Mouse (Mus musculus) spleen, postnatal 4 days (tissue): ENCODE results near the gene Dpf3.
A peak's percentile ranks its signal among the peaks of the same experiment; 100 is the strongest.

Source experiments
- DNase-seq, 2 experiments: peaks; one replicate each; pipeline ENCODE4 v3.0.0; 2022; ENCODE audit warnings: low spot score in 2 of 2

The Dpf3 gene

DNA sequence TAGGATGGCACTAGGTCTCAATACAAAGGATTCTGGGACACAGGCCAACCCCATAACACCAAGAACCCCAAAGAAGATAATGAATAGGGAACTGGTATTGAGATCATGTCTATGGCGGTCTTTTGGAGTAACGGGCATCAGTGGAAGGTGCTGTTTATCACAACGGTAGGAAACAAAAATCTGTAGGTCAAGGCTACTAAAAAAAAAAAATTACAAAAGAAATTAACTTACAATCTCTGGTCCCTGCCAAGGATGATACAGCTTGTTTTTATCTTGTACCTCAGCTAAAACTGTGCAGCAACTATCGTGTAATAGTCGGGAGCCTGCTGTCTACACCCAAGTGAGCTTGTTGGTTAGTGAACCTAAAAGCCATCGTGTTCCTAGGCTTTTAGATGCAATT, 9.2 kb upstream of the Dpf3 start:
- no peak for DNase-seq

DNA sequence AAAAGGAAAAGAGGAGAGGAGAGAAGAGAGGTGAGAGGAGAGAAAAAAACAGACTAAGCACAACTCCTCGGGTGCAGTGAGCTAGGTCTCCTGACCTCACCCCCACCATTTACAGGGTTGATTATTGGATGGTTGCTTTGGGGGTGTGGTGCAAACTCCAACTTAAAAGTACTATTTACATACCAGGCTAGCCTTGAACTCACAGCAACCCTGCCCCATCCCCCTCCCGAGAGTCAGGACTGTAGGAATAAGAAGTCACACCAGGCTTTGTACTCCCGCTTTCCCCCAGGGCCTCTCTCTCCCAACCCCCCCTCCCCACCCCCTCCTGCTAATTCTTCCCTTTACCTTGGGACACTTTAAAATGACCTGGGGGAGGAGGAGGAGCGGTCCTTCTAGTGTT, 8.8 kb upstream of the Dpf3 start:
- DNase-seq, result no peak

DNA sequence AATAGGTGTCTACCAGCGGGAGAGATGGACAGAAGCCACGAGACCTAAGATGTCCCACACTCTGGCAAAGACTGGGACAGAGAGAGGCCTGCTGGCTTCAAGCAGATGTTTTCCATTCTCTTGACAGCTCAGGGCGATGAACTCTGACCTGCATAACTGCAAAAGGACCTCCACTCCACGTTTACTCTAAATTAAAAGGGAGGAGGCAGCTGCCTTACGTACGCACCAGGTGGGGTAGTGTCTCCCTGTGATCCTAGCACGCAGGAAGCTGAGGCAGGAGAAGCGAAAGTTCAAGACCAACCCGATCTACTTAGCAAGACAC, 8.4 kb upstream of the Dpf3 start:
- DNase-seq, result no peak

DNA sequence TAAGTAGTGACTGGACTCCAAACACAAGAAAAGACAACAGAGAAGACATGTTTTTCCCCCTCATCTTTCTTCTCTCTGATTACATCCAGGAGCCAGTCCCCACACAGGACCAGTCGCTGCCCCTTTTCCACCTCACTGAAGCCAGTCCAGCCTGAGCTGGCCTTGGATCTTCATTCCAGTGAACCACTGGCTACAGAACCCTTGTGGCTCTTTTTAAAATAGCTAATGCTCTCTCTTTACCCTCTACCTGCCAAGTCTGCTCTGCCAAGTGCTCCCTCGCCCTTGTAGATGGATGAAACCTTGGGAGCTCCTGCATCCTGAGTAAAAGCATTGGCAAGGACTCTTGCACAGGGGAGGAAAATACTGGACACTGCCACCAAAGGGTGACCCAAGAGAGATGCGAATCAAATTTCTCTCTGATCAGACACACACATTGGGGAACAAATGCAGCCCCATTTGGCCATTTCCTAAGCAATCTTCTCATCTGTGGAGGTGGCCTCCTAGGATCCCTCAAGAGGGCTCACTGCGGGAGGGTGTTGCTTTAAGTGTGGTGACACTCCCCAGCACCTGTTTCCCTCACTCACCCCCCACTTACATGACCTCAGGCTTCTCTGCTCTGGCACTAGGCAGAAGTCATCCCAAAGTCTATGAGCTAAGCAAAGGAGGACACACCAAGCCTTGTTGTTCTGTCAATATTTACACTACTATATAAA, 7.9 kb upstream of the Dpf3 start:
- no peak for DNase-seq

DNA sequence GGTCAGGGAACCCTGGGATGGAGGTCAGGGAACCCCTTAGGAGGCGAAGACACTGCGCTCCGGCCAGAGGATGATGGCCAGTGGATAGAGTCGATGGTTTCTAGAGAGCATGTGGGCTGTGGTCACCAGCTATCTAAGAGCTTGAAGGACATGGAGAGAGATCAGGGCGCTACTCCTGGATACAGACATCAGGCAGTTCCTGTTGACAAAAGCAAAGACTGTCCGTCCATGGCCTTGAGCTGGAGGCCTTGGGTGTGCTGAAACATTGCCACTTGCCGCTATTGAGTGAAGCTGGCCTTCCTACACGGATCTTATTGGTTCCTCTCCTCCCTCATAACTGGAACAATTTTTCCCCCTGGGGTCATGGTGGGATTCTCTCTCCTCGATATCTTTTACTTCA, 6.7 kb upstream of the Dpf3 start:
- no peak for DNase-seq

DNA sequence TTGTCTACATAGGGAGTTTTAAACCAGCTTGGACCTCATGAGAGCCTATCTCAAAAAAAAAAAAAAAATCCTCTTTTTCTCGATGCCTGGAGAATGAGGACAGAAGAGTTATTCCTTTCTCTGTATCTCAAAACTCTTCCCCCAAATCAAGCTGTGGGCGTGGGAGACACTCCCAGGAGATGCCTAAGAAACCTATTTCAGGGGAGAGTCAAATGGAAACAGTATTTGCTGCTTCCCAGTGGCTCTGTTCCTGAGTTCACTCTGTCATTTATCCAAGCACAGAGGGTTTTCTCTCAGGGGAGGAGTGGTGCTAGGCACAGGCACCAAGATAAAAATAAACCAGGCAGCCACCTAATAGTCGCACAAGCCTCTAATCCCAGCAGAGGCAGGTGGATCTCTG, 5.3 kb upstream of the Dpf3 start:
- no peak for DNase-seq

DNA sequence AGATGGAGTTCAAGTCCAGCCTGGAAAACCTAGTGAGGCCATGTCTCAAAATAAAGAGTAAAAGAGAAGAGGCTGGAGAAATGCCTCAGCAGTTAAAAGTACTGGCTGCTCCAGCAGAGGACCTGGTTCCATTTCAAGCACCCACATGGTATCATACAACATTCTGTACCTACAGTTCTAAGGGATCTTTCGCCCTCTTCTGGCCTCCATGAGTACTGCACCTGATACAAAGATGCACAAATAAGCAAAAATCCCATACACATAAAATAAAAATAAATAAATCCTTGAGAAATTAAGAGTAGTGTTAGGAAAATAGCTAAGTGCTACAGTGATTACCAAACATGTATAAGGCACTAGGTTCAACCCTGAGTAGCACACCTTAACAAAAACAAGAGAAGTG, 4.1 kb upstream of the Dpf3 start:
- peak in 1 of 2 experiments; percentile 25 for DNase-seq

DNA sequence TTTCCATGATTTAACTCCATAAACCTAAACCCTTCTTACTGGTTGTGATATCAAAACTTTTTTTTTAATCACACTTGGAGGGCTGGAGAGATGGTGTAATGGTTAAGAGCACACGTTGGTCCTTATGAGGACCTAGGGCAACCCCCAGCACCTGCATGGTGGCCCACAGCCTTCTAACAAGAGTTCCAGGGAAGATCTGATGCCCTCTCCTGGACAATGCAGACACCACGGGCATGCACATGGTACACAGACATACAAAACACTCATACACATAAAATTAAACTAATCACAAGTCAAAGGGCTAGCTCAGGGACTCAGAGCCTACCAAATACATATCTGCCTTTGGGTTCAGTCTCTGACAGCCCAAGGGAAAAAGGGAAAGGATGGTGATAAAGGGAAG, 2.2 kb upstream of the Dpf3 start:
- no peak for DNase-seq

DNA sequence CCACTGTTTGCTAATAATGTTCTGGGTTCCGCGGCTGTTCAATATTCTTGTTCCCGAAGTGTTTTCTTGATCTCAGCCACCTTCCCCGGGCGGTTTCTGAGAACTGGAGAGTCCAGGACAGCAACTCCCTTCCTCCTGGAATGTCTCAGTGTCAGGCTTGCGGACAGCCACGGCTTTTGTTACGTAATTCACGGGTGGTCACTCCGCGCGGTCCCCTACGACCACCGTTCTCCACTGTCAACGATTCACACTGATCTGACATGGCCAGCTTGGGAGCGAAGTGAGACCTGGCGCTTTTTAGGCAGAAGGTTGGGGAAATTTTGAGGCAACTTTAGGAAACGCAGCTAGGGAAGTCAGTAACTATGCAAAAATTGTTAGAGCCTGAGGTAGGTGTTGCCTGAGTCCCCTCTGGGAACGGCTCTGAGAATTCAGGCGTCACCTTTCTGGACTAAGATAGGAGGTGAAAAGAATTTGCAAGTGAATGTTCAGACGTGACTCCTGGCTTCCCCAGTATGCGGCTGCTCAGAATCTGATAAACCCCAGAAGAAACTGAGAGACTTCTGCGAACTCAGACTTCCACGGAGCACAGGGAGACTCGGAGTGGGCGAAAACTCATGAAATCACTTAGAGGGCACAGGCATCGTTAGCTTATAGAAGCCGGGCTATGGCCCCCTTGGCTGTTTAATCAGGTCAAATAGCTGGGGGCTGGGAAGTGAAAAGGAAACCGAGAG, 860 bp upstream of the Dpf3 start:
- DNase-seq, result peak; percentile 20 to 64

DNA sequence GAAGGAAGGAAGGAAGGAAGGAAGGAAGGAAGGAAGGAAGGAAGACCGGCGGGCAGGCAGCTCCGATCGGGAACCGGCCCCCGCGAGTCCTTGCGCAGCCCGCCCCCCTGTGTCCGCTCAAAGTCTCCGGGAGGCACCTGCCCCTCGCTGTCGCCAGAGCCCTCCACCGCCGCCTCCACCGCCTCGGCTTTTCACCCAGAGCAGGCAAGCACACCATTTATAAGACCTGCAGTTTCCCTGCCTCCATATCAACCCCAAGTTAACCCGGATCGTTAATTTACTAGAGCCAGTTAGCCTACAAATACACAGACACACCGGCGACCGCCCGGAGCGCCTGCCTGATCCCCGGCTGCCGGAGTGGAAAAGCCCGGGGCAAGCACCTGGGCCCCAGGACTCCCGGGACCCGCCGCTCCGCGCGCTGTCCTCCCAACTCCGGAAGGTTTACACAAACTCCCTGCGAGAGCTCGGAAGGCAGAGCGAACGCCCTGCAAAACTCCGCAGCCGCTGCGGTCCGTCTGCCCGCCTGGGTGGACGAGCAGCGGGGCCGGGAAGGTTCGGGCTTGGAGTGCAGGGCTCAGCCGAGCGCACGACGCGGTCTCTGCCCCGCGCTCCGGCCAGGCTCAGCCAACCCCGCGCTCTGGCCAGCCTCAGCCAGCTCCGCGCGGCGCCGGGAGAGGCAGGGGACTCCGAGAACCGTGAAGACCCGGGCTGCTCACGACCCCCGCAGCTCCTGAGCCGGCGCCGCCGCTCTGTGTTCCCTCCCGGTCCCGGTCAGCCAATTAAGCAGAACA, 650 bp downstream of the Dpf3 start:
- DNase-seq, result peak; percentile 60 to 85

DNA sequence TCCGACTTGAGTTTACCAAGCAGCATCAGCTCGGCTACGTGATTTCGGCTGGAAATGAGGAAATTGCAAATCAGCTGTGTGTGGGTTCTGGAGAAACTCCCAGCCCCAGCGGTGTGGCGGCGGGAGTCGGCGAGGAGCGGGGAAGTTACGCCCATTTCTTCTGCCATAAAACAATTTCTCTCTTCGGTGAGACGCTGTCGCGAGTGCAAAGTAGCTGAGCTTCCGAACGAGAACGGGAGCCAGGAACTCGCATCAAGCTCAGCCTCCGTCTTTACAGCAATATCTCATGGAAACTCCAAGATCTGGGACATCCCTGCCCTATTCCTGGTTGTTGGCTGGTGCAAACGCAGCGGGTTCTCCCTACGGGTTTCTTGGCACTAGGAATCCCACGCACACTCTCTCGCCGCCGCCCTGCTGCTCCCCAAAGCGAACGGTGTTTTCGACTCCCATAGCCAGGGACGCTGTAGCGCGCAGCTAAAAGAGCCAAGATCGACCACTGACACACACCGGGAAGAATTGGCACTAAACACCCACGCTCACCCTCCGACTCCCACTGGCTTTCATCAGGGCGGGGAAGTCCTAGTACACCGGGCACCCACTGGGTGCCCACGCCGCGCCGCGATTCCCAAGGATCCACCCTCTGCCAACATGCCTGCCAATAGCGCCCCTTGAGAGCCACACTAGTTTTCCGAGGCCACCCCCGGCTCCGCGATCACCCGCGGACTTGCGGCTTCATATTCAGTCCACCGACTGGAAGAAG, 1.4 kb downstream of the Dpf3 start:
- peak; percentile 30 to 69 for DNase-seq

DNA sequence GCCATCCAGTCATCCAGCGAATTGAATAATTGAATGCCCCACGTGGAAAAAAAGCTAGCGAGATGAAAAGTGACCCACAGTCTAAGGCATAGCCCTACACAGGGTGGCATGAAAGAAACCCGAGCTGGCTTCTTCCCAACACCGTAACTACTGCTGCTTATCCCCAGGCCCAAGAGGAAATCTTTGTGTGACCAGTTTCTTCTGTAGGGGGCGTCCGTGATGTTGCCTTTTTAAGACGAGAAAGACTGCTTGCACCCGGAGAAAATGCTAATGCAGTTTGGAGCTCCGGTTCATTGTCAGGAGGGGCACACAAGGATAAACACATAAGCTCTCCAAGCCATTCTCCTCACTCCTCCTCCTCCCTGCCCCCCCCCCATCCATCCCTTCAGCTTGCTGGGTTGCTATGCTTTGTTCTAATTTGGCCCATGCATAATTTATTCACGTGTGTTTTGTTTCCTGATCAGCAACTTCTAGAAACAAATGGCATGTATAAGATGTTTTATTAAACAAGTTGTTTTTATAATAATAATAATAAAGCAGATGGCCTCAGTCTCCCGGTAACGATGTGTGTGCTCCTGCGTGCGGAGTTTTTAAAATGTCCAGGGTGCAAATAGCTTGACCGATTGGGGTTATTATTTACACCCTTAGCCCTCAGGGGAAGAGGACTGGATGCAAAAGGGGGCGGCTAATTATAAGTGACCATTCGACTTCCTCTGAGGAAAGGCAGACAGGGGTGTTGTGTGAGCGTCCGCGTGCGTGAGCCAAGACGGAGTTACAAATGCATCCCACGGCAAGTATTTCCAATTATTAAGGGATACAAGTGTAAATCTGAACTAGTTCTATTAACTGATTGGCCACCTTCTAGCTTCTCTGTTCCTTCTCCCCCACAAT, 2.4 kb downstream of the Dpf3 start:
- DNase-seq, result peak in 1 of 2 experiments; percentile 21

DNA sequence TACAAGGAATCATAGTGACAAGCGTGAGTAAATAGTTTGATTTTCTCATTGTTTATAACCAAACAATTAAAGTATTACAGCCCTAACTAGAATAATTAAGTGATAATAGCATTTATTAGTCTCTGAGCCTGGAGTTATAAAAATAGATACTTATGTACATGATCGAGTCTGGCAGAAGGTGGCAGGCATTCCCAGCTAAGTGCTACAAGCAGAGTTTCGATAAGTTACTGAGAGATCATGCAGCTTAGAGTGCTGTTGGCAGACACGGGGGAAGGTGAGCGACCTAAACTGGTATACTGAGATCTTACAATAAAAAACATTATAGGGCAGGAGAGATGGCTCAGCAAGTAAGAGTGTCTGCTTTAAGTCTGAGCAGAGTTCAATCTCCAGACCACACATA, 3.9 kb downstream of the Dpf3 start:
- DNase-seq, result no peak

DNA sequence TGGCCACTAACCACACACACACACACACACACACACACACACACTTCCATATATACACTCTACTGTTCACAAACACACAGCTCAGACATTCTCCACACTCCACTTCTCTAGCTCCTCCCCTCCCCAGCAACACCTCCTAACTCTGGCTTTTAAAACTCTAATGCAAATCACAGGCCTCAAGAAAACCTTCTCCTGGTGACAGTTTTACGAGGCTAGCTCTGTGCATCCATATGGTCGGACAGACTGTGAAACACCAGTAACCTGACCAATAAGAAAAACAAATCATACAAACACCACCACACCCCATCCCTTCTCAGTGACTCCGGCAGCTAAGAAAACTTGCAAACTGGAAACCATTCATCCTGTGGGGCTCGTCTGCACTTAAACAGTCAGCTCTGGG, 6.1 kb downstream of the Dpf3 start:
- no peak for DNase-seq

DNA sequence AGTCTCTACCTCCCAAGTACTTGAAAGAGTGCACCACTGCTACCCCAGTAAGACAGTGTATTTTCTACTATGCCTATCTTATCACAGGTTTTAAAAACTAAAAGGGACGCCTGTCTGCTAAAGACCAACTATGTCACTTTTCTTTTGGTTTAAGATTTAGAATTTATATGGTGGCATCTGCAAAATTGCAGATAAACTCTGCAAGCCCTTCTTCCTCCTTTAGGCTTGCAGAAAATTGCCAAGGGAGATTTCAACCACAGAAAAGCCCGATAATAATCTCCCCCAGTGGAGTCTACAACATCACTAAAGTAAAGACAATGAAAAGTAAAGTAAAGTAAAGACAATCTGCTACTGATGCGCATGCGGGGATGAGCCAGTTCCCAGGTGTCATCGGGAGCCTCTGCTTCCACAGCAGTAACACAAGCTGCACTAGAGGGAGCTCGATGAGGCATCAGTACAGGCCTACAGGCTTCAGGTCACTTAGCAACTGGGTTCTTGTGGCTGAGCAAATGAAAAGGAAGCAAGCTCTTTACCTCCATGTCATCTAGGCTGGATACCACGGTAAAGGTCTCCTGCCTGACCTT, 7.6 kb downstream of the Dpf3 start:
- DNase-seq, result no peak

DNA sequence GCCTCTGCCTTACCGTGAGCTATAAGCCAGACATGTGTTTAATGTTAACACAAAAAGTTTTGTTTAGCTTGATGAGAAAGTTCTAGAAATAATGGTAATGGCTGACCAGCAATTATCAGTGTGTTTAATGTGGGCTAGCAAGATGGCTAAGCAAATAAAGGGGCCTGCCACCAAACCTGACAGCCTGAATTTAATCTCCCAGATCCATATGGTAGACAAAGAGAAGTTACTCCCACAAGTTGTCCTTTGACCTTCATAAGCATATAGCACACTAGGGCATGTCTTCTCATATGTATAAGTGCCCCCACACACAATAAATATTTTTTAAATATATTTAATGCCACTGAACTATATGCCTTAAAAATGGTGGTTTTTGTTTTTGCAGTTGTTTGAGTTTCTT, 8.4 kb downstream of the Dpf3 start:
- no peak for DNase-seq

DNA sequence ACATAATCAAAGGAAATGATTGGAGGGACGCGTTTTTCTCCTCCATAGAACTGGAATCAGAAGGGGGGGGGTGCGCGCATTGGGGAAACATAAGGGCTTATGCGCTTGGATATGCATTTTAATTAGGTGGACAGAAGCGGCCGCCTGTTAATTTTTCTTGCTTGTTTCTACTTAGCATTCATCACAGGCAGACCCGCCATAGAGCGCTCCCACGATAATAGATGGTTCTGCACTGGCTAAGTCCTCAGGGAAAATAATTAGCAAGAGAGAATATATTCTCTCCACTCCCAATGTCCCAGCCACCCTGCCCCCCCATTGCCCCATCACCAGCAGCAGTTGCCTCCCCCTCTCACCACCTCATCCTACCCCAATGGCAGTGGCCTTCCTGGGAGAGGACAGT, 11.2 kb downstream of the Dpf3 start:
- DNase-seq, result no peak

DNA sequence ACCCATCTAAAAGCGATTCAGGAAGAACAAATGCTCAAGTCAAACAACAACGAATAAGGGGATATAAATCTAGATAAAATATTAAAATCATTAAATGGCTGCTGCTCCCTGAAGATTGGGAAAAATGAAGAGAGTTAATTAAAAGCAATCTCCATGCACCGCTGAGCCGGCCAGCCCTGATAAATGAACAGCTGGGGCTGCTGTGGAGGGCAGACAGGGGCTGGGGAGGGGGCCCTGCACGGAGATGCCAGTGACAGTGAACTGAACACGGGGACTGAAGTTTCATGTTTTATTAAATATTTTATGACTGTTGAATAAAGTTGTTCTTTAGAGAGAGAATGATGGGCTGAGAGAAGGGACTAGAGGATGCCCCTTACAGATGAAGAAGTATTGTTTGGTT, 12.1 kb downstream of the Dpf3 start:
- DNase-seq, result no peak

DNA sequence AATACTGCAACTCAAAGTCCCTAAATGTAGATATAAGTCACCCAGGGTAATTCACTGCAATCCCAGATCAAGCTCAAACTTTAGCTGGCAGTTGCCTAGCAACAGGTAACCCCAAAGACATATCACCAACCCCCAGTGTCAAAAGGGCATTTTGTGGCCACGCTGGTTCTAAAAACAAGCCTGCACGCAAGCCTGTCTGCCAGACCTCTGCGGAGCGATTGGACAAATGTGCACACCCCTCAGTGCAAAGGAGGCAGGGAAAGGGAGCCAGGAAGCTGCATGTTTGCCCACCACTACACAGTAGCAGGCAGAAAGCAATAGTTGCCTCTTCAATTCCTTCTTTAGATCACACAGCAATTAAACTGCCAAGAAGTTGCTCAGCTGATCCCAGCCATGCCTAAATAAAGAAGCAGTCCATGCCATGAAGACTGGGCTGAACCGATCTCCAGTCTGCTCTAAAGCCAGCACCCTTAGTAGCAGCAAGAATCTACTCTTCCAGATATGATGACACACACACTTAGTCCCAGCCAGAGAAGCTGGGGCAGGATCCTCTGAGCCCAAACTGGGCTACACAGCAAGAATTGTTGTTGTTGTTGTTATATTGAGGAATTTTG, 13.4 kb downstream of the Dpf3 start:
- no peak for DNase-seq

DNA sequence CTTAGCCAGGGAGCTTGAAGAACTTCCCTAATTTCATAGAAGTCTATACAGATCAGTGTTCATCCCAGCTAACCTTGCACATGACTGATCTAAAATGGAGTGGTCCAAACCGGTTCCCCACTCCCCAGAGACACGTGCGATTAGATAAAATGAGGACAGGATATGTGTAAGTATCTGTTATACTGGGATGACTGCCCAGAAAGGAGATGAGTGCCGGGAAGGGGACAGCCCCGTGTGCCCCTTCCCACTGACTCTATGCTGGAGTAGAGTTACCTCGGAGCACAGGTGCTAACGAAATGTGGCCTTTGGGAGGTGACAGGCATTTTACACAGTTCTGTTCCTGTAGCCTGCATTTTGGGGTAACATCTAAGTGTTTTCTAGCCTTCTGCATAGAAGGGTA, 15.8 kb downstream of the Dpf3 start:
- DNase-seq, result no peak
